Mouse (Mus musculus) heart, embryonic 13.5 days (tissue): ENCODE data around the gene Trim29. TPM values are rescaled to one million over a fixed set of nuclear protein-coding genes. Genes with fewer than 3 reads are reported as not detected.

Source experiments
- ATAC-seq: fragments of 200-750 bp; cut with Nextera tagmentation; 2 replicates; pipeline ENCODE4 v1.8.0; 2017; ENCODE audit warnings: moderate TSS enrichment; ENCODE audit not compliant: insufficient number of reproducible peaks, low FRiP score, low TSS enrichment; ENCODE audit errors: extremely low read depth
- H3K27ac ChIP-seq: fragments of 300-500 bp; sonication (generic); replicated peaks from 2 replicates; pipeline ENCODE4 v1.5.1; 2015; ENCODE audit warnings: moderate library complexity, mild to moderate bottlenecking, inconsistent platforms
- H3K27me3 ChIP-seq: fragments of 300-500 bp; sonication (generic); replicated peaks from 2 replicates; pipeline ENCODE4 v1.6.1; 2015; ENCODE audit warnings: mild to moderate bottlenecking, inconsistent platforms
- H3K36me3 ChIP-seq: fragments of 300-500 bp; sonication (generic); 2 replicates; pipeline ENCODE4 v1.6.1; 2015; ENCODE audit warnings: mild to moderate bottlenecking, inconsistent platforms
- H3K4me1 ChIP-seq: fragments of 300-500 bp; sonication (generic); 2 replicates; pipeline ENCODE4 v1.6.1; 2015; ENCODE audit warnings: inconsistent platforms
- H3K4me2 ChIP-seq: fragments of 300-500 bp; sonication (generic); 2 replicates; pipeline ENCODE4 v1.6.1; 2015; ENCODE audit warnings: inconsistent platforms, mild to moderate bottlenecking, moderate library complexity
- H3K4me3 ChIP-seq: fragments of 300-500 bp; sonication (generic); 2 replicates; pipeline ENCODE4 v1.5.1; 2015; ENCODE audit warnings: moderate library complexity, mild to moderate bottlenecking, inconsistent platforms
- H3K9ac ChIP-seq: fragments of 300-500 bp; sonication (generic); 2 replicates; pipeline ENCODE4 v1.6.1; 2015; ENCODE audit warnings: inconsistent platforms, mild to moderate bottlenecking, moderate library complexity
- H3K9me3 ChIP-seq: fragments of 300-500 bp; sonication (generic); 2 replicates; pipeline ENCODE4 v1.6.1; 2016; ENCODE audit warnings: inconsistent platforms
- WGBS: fragments of 180-500 bp; shearing (Covaris S2); methylation state at CpG from one replicate; pipeline ENCODE4 v1.1.7; 2015; ENCODE audit warnings: mixed read lengths; 5-methylcytosine and 5-hydroxymethylcytosine counted together
- polyA plus RNA-seq: library from polyadenylated mRNA; unstranded; fragments of >200 nt; fragmentation: Nextera tagmentation; extraction: Ambion mirVana; gene quantifications from 2 replicates; pipeline ENCODE4 v1.2.1, GENCODE M21; 2015

Trim29 gene
- polyA plus RNA-seq, 1 experiment from 2014 or later, result 0.43 TPM

DNA sequence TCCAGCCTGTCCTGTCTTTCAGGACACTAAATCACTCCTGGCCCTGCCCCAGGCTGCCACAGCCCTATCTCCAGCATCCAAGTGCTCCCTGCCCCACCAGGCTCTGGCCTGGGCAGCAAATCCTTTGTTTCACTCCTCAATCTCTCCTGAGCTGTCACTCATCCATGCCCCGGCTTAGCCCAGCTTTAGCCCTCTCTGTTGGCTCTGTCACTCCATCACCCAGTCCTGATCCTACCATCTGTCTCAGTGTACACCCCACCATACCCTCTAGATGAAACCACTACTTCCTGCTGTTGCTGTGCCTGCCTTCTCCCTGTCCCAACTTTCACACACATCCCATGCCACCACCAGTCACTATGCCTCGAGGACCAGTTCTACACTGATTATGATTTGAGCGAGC, 73.8 kb downstream of the Trim29 start:
- Histone ChIP-seq H3K9ac (no peak overlapping the region), H3K4me1 (no peaks in the 10 kb centered on the region), H3K27ac (no peak overlapping the region), H3K27me3 (peaks cover 22% of the 10 kb centered on the region), H3K4me2 (no peak overlapping the region), H3K9me3 (no peaks in the 10 kb centered on the region), H3K36me3 (no peaks in the 10 kb centered on the region), H3K4me3 (no peak overlapping the region)
- 53% methylated on average over 3 of the region's 3 CpGs for WGBS
- no peak for ATAC-seq

Other genes with a start within 250 kb of the Trim29 start
- 9.2 and 9.7 TPM in 2 replicates for gene Arhgef12, start 203.6 kb upstream of the Trim29 start, polyA plus RNA-seq
- gene Tmem136, start 194.3 kb upstream of the Trim29 start, polyA plus RNA-seq, result 12.8 and 12.9 TPM in 2 replicates
- gene Pou2f3, start 100.5 kb upstream of the Trim29 start, polyA plus RNA-seq, result not detected in 2 replicates
- 28.0 and 29.7 TPM in 2 replicates for gene Oaf, start 70.9 kb upstream of the Trim29 start, polyA plus RNA-seq